ENCODE assay signal across 14 mouse cellular contexts in genomic region chr14:7850913-7851312, GRCm38 (mm10). TPM values are rescaled to one million over a fixed set of nuclear protein-coding genes. Genes with fewer than 3 reads are reported as not detected.
DNase-seq lines count a peak whose midpoint lies in the region; ATAC-seq and TF ChIP-seq lines count a peak whose summit lies in the region.
"Had no signal": no experiment of that assay in that cellular context is flagged by ENCODE, and none has a peak within 500 bp of the region (broad histone marks: within the 10 kb centered on the region; RNA-seq: fewer than 3 reads in every experiment).

No protein-coding gene starts in this region.

- H3K4me1 ChIP-seq in kidney, embryonic 15.5 days = peaks cover 62% of the 10 kb centered on the region
- H3K4me1 ChIP-seq in E14TG2a.4 (replicated peaks; ENCODE audit: low read depth, low read length) = peaks cover 86% of the 10 kb centered on the region
- H3K4me1 ChIP-seq in forebrain, embryonic 15.5 days = peaks cover 54% of the 10 kb centered on the region

- H3K27me3 ChIP-seq in kidney, embryonic 15.5 days = no peaks in the 10 kb centered on the region
- no peaks in the 10 kb centered on the region for H3K27me3 ChIP-seq in E14TG2a.4 (ENCODE audit: insufficient read depth, low read length)
- no peaks in the 10 kb centered on the region for H3K27me3 ChIP-seq in forebrain, embryonic 15.5 days
- H3K27me3 ChIP-seq: hindbrain, embryonic 15.5 days; neural tube, embryonic 12.5 days had no signal

- intact Hi-C loops in gastrocnemius, adult 2 months (cut with DNase I) = loop anchor here (5.0 kb wide), 2 partner anchors 34 to 41 kb away; partner anchors contain the start of gene Flnb

- no peak overlapping the region for H3K4me2 ChIP-seq in kidney, embryonic 15.5 days
- no peak overlapping the region for H3K4me2 ChIP-seq in forebrain, embryonic 15.5 days (replicated peaks)
- H3K4me2 ChIP-seq: hindbrain, embryonic 15.5 days; neural tube, embryonic 12.5 days had no signal

- no peak for TF ChIP-seq CTCF in gastrocnemius, adult 2 months (IDR thresholded peaks at IDR 0.05)
- TF ChIP-seq CTCF in E14TG2a.4 (conservative IDR thresholded peaks at IDR 0.05; ENCODE audit: low read length) = no peak

- peak overlapping the region; percentile 79 for H3K27ac ChIP-seq in gastrocnemius, adult 2 months
- H3K27ac ChIP-seq in kidney, embryonic 15.5 days = peak overlapping the region; percentile 65
- H3K27ac ChIP-seq in forebrain, embryonic 15.5 days (replicated peaks) = 0 out of 2 replicates have a peak overlapping the region, but pooled peaks have one; percentile 42
- H3K27ac ChIP-seq: hindbrain, embryonic 15.5 days; neural tube, embryonic 12.5 days had no signal

- no peak overlapping the region for H3K9ac ChIP-seq in kidney, embryonic 15.5 days
- H3K9ac ChIP-seq in forebrain, embryonic 15.5 days (replicated peaks) = no peak overlapping the region
- H3K9ac ChIP-seq: hindbrain, embryonic 15.5 days; neural tube, embryonic 12.5 days had no signal

- H3K4me3 ChIP-seq in gastrocnemius, adult 2 months = peak overlapping the region; percentile 45
- H3K4me3 ChIP-seq in kidney, embryonic 15.5 days (replicated peaks) = no peak overlapping the region
- H3K4me3 ChIP-seq in E14TG2a.4 (replicated peaks; ENCODE audit: low read length) = peak overlapping the region; percentile 62
- H3K4me3 ChIP-seq in forebrain, embryonic 15.5 days = no peak overlapping the region
- H3K4me3 ChIP-seq: hindbrain, embryonic 15.5 days; neural tube, embryonic 12.5 days had no signal

- 54% methylated on average over 3 of the region's 3 CpGs for WGBS in kidney, embryonic 15.5 days
- 77% methylated on average over 3 of the region's 3 CpGs for WGBS in forebrain, embryonic 15.5 days

- no peak for DNase-seq in gastrocnemius, adult 2 months
- no peak for DNase-seq in gastrocnemius, postnatal 10 days
- no peak for DNase-seq in kidney, adult 18-20 months
- no peak for DNase-seq in ovary, postnatal 36 days (ENCODE audit: low spot score)
- DNase-seq in thymus, postnatal 0 days (ENCODE audit: low spot score) = no peak
- DNase-seq: cerebellum, postnatal 25 days; right cerebral cortex, postnatal 14 days had no signal

- no peak for ATAC-seq in kidney, embryonic 15.5 days (replicated peaks; ENCODE audit: low FRiP score)
- no peak for ATAC-seq in forebrain, embryonic 15.5 days (replicated peaks)

- no peaks in the 10 kb centered on the region for H3K9me3 ChIP-seq in kidney, embryonic 15.5 days (replicated peaks)
- H3K9me3 ChIP-seq in E14TG2a.4 (ENCODE audit: low read length) = no peaks in the 10 kb centered on the region
- H3K9me3 ChIP-seq in forebrain, embryonic 15.5 days = no peaks in the 10 kb centered on the region
- H3K9me3 ChIP-seq: hindbrain, embryonic 15.5 days; neural tube, embryonic 12.5 days had no signal

- no peaks in the 10 kb centered on the region for H3K36me3 ChIP-seq in kidney, embryonic 15.5 days
- peaks cover 23% of the 10 kb centered on the region; the same call in 1 of the 2 replicates for H3K36me3 ChIP-seq in E14TG2a.4 (ENCODE audit: insufficient read depth, low read length)
- no peaks in the 10 kb centered on the region for H3K36me3 ChIP-seq in forebrain, embryonic 15.5 days
- H3K36me3 ChIP-seq: hindbrain, embryonic 15.5 days; neural tube, embryonic 12.5 days had no signal

RNA-seq across cellular contexts. Expression of gene Flnb, which starts 33.2 kb away (rescaled TPM):
- 10 to 100 TPM in 1 of 2 experiments, 1 to 10 TPM in 1; 6.0 to 11.0 TPM for total RNA-seq in gastrocnemius, adult 2 months (2021)
- 10 to 100 TPM; 29.5 to 30.8 TPM for total RNA-seq in gastrocnemius, postnatal 10 days (2021)
- polyA plus RNA-seq in kidney, embryonic 15.5 days (2015; fragmentation: Nextera tagmentation; extraction: Ambion mirVana) = 19.4 and 20.6 TPM in 2 replicates
- polyA plus RNA-seq in forebrain, embryonic 15.5 days (2015; fragmentation: Nextera tagmentation; extraction: Ambion mirVana) = 8.6 and 9.6 TPM in 2 replicates
- 8.0 and 8.2 TPM in 2 replicates for polyA plus RNA-seq in thymus, postnatal 0 days (2015; fragmentation: Nextera tagmentation; extraction: Ambion mirVana)

RNA-seq across cellular contexts. Expression of gene Gm26661, which starts 59.5 kb away (rescaled TPM):
- total RNA-seq in gastrocnemius, adult 2 months (2021) = not detected
- total RNA-seq in gastrocnemius, postnatal 10 days (2021) = not detected
- not detected in 2 replicates for polyA plus RNA-seq in kidney, embryonic 15.5 days (2015; fragmentation: Nextera tagmentation; extraction: Ambion mirVana)
- polyA plus RNA-seq in forebrain, embryonic 15.5 days (2015; fragmentation: Nextera tagmentation; extraction: Ambion mirVana) = not detected in 2 replicates
- polyA plus RNA-seq in thymus, postnatal 0 days (2015; fragmentation: Nextera tagmentation; extraction: Ambion mirVana) = not detected in 2 replicates
- total RNA-seq: adrenal gland, postnatal 36 days; left cerebral cortex, adult 18-20 months had no signal
- polyA plus RNA-seq: neural tube, embryonic 12.5 days had no signal

Comparison
In these comparisons a context has a peak if more than half of its experiments do, and no peak if none do; other contexts are left out.
1. H3K4me3 ChIP-seq: peak in gastrocnemius, adult 2 months (single experiment) and E14TG2a.4 (single experiment); none in kidney, embryonic 15.5 days (single experiment) and forebrain, embryonic 15.5 days (single experiment).
2. Peak in every context shown above with its lines, with median percentiles within 50 percentile points of each other: H3K27ac ChIP-seq.